15 mouse cellular contexts compared by ENCODE assay signal in genomic region chr3:131263766-131264486, GRCm38 (mm10). TPM values are rescaled to one million over a fixed set of nuclear protein-coding genes. Genes with fewer than 3 reads are reported as not detected.
DNase-seq lines count a peak whose midpoint lies in the region; ATAC-seq and TF ChIP-seq lines count a peak whose summit lies in the region.
"Had no signal": no experiment of that assay in that cellular context is flagged by ENCODE, and none has a peak within 500 bp of the region (broad histone marks: within the 10 kb centered on the region; RNA-seq: fewer than 3 reads in every experiment).

No protein-coding gene starts in this region.

- H3K4me3 ChIP-seq in kidney, embryonic 14.5 days (ENCODE audit: low read length) = no peak overlapping the region
- no peak overlapping the region for H3K4me3 ChIP-seq in kidney, embryonic 15.5 days (replicated peaks)
- H3K4me3 ChIP-seq in liver, embryonic 16.5 days (ENCODE audit: low read depth, low read length) = no peak overlapping the region
- H3K4me3 ChIP-seq in small intestine, adult 2 months (ENCODE audit: low read depth, low read length) = peak overlapping the region; percentile 22; the same call in 1 of the 2 replicates
- H3K4me3 ChIP-seq: embryonic facial prominence, embryonic 15.5 days; heart, adult 2 months; layer of hippocampus, adult 2 months; limb, embryonic 10.5 days; midbrain, embryonic 12.5 days had no signal

- H3K36me3 ChIP-seq in kidney, embryonic 14.5 days (ENCODE audit: control insufficient read depth, insufficient read depth, low read length) = no peaks in the 10 kb centered on the region; the same call in 1 of the 2 replicates
- peaks cover 36% of the 10 kb centered on the region for H3K36me3 ChIP-seq in kidney, embryonic 15.5 days
- H3K36me3 ChIP-seq in liver, embryonic 16.5 days (ENCODE audit: control insufficient read depth, insufficient read depth) = 0 out of 2 replicates have a peak, but pooled peaks cover 2% of the 10 kb centered on the region
- H3K36me3 ChIP-seq in small intestine, adult 2 months (ENCODE audit: control insufficient read depth, insufficient read depth, low read length) = peaks cover 34% of the 10 kb centered on the region
- H3K36me3 ChIP-seq: midbrain, embryonic 12.5 days had no signal

- 0 out of 2 replicates have a peak, but pooled peaks cover 4% of the 10 kb centered on the region for H3K4me1 ChIP-seq in kidney, embryonic 14.5 days (ENCODE audit: control insufficient read depth, insufficient read depth, low read length)
- peaks cover 18% of the 10 kb centered on the region for H3K4me1 ChIP-seq in kidney, embryonic 15.5 days
- H3K4me1 ChIP-seq in liver, embryonic 16.5 days (ENCODE audit: control insufficient read depth, low read depth, low read length) = peaks cover 4% of the 10 kb centered on the region; the same call in 1 of the 2 replicates
- H3K4me1 ChIP-seq in small intestine, adult 2 months (ENCODE audit: control insufficient read depth, insufficient read depth, insufficient read length, low read length) = peaks cover 22% of the 10 kb centered on the region
- H3K4me1 ChIP-seq: embryonic facial prominence, embryonic 15.5 days; midbrain, embryonic 12.5 days had no signal

- peak; percentile 69 for DNase-seq in kidney, adult 18-20 months
- DNase-seq in testis, postnatal 14 days (ENCODE audit: low spot score) = no peak
- DNase-seq in left cerebral cortex, adult 18-20 months (ENCODE audit: low spot score in 2 of 2) = no peak
- no peak for DNase-seq in ovary, adult 18-20 months (ENCODE audit: low spot score)
- DNase-seq: cerebellum, adult 9-11 months; heart, adult 2 months; heart, postnatal 4 days had no signal

- no peak for ATAC-seq in kidney, embryonic 14.5 days (ENCODE audit: low FRiP score, low TSS enrichment)
- peak; percentile 55 for ATAC-seq in kidney, embryonic 15.5 days (replicated peaks; ENCODE audit: low FRiP score)
- ATAC-seq in liver, embryonic 16.5 days (ENCODE audit: low read depth) = peak; percentile 80

- H3K9ac ChIP-seq in kidney, embryonic 14.5 days (ENCODE audit: low read depth, low read length) = no peak overlapping the region
- H3K9ac ChIP-seq in kidney, embryonic 15.5 days = no peak overlapping the region
- H3K9ac ChIP-seq in liver, embryonic 16.5 days (ENCODE audit: low read depth, low read length) = no peak overlapping the region
- H3K9ac ChIP-seq: embryonic facial prominence, embryonic 15.5 days; midbrain, embryonic 12.5 days had no signal

- no peak overlapping the region for H3K27ac ChIP-seq in kidney, embryonic 14.5 days (ENCODE audit: low read depth, low read length)
- no peak overlapping the region for H3K27ac ChIP-seq in kidney, embryonic 15.5 days
- peak overlapping the region; percentile 53 for H3K27ac ChIP-seq in liver, embryonic 16.5 days (ENCODE audit: low read length)
- H3K27ac ChIP-seq in small intestine, adult 2 months (ENCODE audit: insufficient read depth, low read depth, low read length) = peak overlapping the region; percentile 77
- H3K27ac ChIP-seq: embryonic facial prominence, embryonic 15.5 days; layer of hippocampus, adult 2 months; limb, embryonic 10.5 days; midbrain, embryonic 12.5 days had no signal

- no peak for TF ChIP-seq CTCF in small intestine, adult 2 months (IDR thresholded peaks at IDR 0.05; ENCODE audit: extremely low read depth, insufficient read length, insufficient replicate concordance, low read depth, low read length)

- H3K9me3 ChIP-seq in kidney, embryonic 14.5 days (ENCODE audit: control insufficient read depth, low read length) = peaks cover 6% of the 10 kb centered on the region
- H3K9me3 ChIP-seq in kidney, embryonic 15.5 days (replicated peaks) = peaks cover 5% of the 10 kb centered on the region; the same call in 1 of the 2 replicates
- H3K9me3 ChIP-seq in liver, embryonic 16.5 days (replicated peaks; ENCODE audit: control insufficient read depth, low read length) = no peaks in the 10 kb centered on the region
- H3K9me3 ChIP-seq: embryonic facial prominence, embryonic 15.5 days; limb, embryonic 10.5 days; midbrain, embryonic 12.5 days had no signal

- no peaks in the 10 kb centered on the region for H3K27me3 ChIP-seq in kidney, embryonic 14.5 days (ENCODE audit: control insufficient read depth, insufficient read depth, low read length)
- H3K27me3 ChIP-seq in kidney, embryonic 15.5 days = no peaks in the 10 kb centered on the region
- H3K27me3 ChIP-seq in liver, embryonic 16.5 days (ENCODE audit: control insufficient read depth, insufficient read depth, low read depth, low read length) = no peaks in the 10 kb centered on the region
- H3K27me3 ChIP-seq in small intestine, adult 2 months (ENCODE audit: control insufficient read depth, insufficient read depth, low read length) = no peaks in the 10 kb centered on the region
- H3K27me3 ChIP-seq: embryonic facial prominence, embryonic 15.5 days had no signal

- H3K4me2 ChIP-seq in kidney, embryonic 14.5 days (replicated peaks; ENCODE audit: low read depth, low read length) = no peak overlapping the region
- no peak overlapping the region for H3K4me2 ChIP-seq in kidney, embryonic 15.5 days
- peak overlapping the region; percentile 24; the same call in 1 of the 2 replicates for H3K4me2 ChIP-seq in liver, embryonic 16.5 days (ENCODE audit: low read depth, low read length)
- H3K4me2 ChIP-seq: embryonic facial prominence, embryonic 15.5 days; midbrain, embryonic 12.5 days had no signal

- TF ChIP-seq POLR2A in small intestine, adult 2 months (IDR thresholded peaks at IDR 0.05; ENCODE audit: low read depth, low read length) = no peak

- WGBS in kidney, embryonic 14.5 days = 50% methylated on average over 15 of the region's 15 CpGs
- WGBS in kidney, embryonic 15.5 days = 44% methylated on average over 15 of the region's 15 CpGs
- WGBS in liver, embryonic 16.5 days (ENCODE audit: insufficient replicate concordance) = 68% methylated on average over 15 of the region's 15 CpGs
- 32% methylated on average over 15 of the region's 15 CpGs for WGBS in small intestine, adult 2 months

RNA-seq across cellular contexts. Expression of gene Hadh, which starts 8.0 kb away (rescaled TPM):
- 130 and 134 TPM in 2 replicates for polyA plus RNA-seq in kidney, embryonic 14.5 days (2014; fragmentation: Nextera tagmentation; extraction: Ambion mirVana)
- polyA plus RNA-seq in kidney, embryonic 15.5 days (2015; fragmentation: Nextera tagmentation; extraction: Ambion mirVana) = 125 and 130 TPM in 2 replicates
- polyA plus RNA-seq in liver, embryonic 16.5 days (2015; fragmentation: Nextera tagmentation; extraction: Ambion mirVana) = 122 and 150 TPM in 2 replicates
- 118 and 314 TPM in 2 replicates for polyA plus RNA-seq in small intestine, adult 2 months (2012; rRNA removed)
- total RNA-seq in left cerebral cortex, adult 18-20 months (2021) = 10 to 100 TPM; 18.7 to 20.3 TPM

RNA-seq across cellular contexts. Expression of gene Cyp2u1, which starts 39.1 kb away (rescaled TPM):
- polyA plus RNA-seq in kidney, embryonic 14.5 days (2014; fragmentation: Nextera tagmentation; extraction: Ambion mirVana) = 1.4 and 2.4 TPM in 2 replicates
- 2.5 and 3.4 TPM in 2 replicates for polyA plus RNA-seq in kidney, embryonic 15.5 days (2015; fragmentation: Nextera tagmentation; extraction: Ambion mirVana)
- polyA plus RNA-seq in liver, embryonic 16.5 days (2015; fragmentation: Nextera tagmentation; extraction: Ambion mirVana) = 0.14 and 0.26 TPM in 2 replicates
- 1.3 and 21.0 TPM in 2 replicates for polyA plus RNA-seq in small intestine, adult 2 months (2012; rRNA removed)
- total RNA-seq in left cerebral cortex, adult 18-20 months (2021) = 10 to 100 TPM; 15.9 to 17.0 TPM

Comparison
In these comparisons a context has a peak if more than half of its experiments do, and no peak if none do; other contexts are left out.
1. H3K27ac ChIP-seq: peak in liver, embryonic 16.5 days (single experiment) and small intestine, adult 2 months (single experiment); none in kidney, embryonic 14.5 days (single experiment) and kidney, embryonic 15.5 days (single experiment).